Comparison of ENCODE assay signal across 8 mouse cellular contexts in the genomic region with DNA sequence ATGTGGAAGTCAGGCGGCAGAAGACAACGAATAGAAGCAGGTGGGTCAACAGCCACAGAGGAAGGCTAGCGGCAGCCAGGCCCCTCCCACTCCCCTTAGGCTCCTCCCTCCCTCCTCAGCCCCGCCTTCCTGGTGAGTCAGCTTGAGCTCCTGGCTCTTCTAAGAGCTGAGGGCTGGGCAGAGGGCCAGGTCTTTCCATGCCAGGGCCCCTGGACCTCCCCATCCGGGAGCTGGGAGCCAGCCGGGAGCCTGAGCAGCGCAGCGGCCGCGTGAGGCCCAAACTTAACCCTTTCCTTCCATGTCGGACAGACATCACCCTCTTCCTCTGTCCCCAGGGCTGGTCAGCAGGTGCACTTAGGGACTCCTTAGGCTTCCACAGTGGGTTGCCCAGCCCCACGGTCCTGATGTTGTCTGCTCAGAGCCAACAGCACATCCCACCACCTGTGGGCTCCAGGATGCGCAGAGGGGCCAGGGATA.
DNase-seq lines count a peak whose midpoint lies in the region; ATAC-seq and TF ChIP-seq lines count a peak whose summit lies in the region.

No protein-coding gene starts in this region.

- in situ Hi-C loops in Patski (cut with MboI; ENCODE audit: low pct_unique_long_range_greater_than_20kb), result no loop called here

- H3K4me2 ChIP-seq in hindbrain, embryonic 12.5 days (replicated peaks), result peak overlapping the region; percentile 43
- peak overlapping the region; percentile 59 for H3K4me2 ChIP-seq in lung, embryonic 16.5 days (ENCODE audit: low read depth, low read length)

- DNase-seq in Patski (ENCODE audit: low read depth, low spot score), result peak; percentile 86
- DNase-seq in cerebellum, postnatal 14 days, result peak; percentile 76 to 85
- DNase-seq in frontal cortex, postnatal 25 days (ENCODE audit: low spot score in 2 of 2), result peak; percentile 66 to 67
- peak; percentile 89 to 92 for DNase-seq in layer of hippocampus, postnatal 10 days (ENCODE audit: low spot score in 2 of 2)
- DNase-seq in ovary, postnatal 14 days (ENCODE audit: low spot score), result peak; percentile 94
- peak; percentile 83 to 90 for DNase-seq in urinary bladder, adult 18-20 months (ENCODE audit: low spot score in 2 of 2)

- 2% methylated on average over 13 of the region's 13 CpGs for WGBS in hindbrain, embryonic 12.5 days
- WGBS in lung, embryonic 16.5 days, result 2% methylated on average over 13 of the region's 13 CpGs

- H3K27me3 ChIP-seq in Patski, result no peaks in the 10 kb centered on the region
- peaks cover 5% of the 10 kb centered on the region for H3K27me3 ChIP-seq in hindbrain, embryonic 12.5 days
- H3K27me3 ChIP-seq in lung, embryonic 16.5 days (ENCODE audit: control insufficient read depth, insufficient read depth, low read depth, low read length), result no peaks in the 10 kb centered on the region

- 0 out of 2 replicates have a peak overlapping the region, but pooled peaks have one; percentile 9 for H3K4me3 ChIP-seq in hindbrain, embryonic 12.5 days
- H3K4me3 ChIP-seq in lung, embryonic 16.5 days (ENCODE audit: low read length), result peak overlapping the region; percentile 28

- TF ChIP-seq CTCF in Patski (IDR thresholded peaks at IDR 0.05), result no peak

- H3K27ac ChIP-seq in hindbrain, embryonic 12.5 days, result peak overlapping the region; percentile 40; the same call in 1 of the 2 replicates
- peak overlapping the region; percentile 65 for H3K27ac ChIP-seq in lung, embryonic 16.5 days (ENCODE audit: low read length)

- peak; percentile 81 for ATAC-seq in Patski
- peak; percentile 87 for ATAC-seq in hindbrain, embryonic 12.5 days (ENCODE audit: low FRiP score)
- peak; percentile 97 for ATAC-seq in lung, embryonic 16.5 days (ENCODE audit: low read depth)

- CTCF ChIA-PET in Patski (lab: Charles Lee), result interaction anchor here (0.7 kb wide), 1 partner anchor 33 kb away, joined by 3 read pairs; no protein-coding TSS in a partner anchor

- H3K36me3 ChIP-seq in hindbrain, embryonic 12.5 days, result no peaks in the 10 kb centered on the region
- H3K36me3 ChIP-seq in lung, embryonic 16.5 days (ENCODE audit: control insufficient read depth, insufficient read depth, low read length), result no peaks in the 10 kb centered on the region

- POLR2A ChIA-PET in Patski (lab: Charles Lee), result no interaction called here

- peaks cover 25% of the 10 kb centered on the region for H3K4me1 ChIP-seq in hindbrain, embryonic 12.5 days
- H3K4me1 ChIP-seq in lung, embryonic 16.5 days (replicated peaks; ENCODE audit: control insufficient read depth, insufficient read depth, low read length), result peaks cover 16% of the 10 kb centered on the region

- 0 out of 2 replicates have a peak, but pooled peaks cover 7% of the 10 kb centered on the region for H3K9me3 ChIP-seq in hindbrain, embryonic 12.5 days (replicated peaks)
- no peaks in the 10 kb centered on the region for H3K9me3 ChIP-seq in lung, embryonic 16.5 days (ENCODE audit: control insufficient read depth, low read length)

- H3K9ac ChIP-seq in hindbrain, embryonic 12.5 days, result no peak overlapping the region
- peak overlapping the region; percentile 43; the same call in 1 of the 2 replicates for H3K9ac ChIP-seq in lung, embryonic 16.5 days (ENCODE audit: low read length)

Comparison
In these comparisons a context has a peak if more than half of its experiments do, and no peak if none do; other contexts are left out.
1. Peak in every context shown above with its lines: DNase-seq, ATAC-seq, H3K4me3 ChIP-seq and H3K27ac ChIP-seq.